Mouse (Mus musculus) effector memory CD4-positive, alpha-beta T cell, adult 7 months (primary cell): Measurements from ENCODE around the gene Tdrd6. TPM values are rescaled to one million over a fixed set of nuclear protein-coding genes. Genes with fewer than 3 reads are reported as not detected.

Experiments
- polyA plus RNA-seq: library from polyadenylated mRNA; unstranded; fragments of 100-300 nt; shearing (Covaris generic); gene quantifications from one replicate; pipeline ENCODE4 v1.2.1, GENCODE M21; 2017

Tdrd6 gene
- not detected for polyA plus RNA-seq

DNA sequence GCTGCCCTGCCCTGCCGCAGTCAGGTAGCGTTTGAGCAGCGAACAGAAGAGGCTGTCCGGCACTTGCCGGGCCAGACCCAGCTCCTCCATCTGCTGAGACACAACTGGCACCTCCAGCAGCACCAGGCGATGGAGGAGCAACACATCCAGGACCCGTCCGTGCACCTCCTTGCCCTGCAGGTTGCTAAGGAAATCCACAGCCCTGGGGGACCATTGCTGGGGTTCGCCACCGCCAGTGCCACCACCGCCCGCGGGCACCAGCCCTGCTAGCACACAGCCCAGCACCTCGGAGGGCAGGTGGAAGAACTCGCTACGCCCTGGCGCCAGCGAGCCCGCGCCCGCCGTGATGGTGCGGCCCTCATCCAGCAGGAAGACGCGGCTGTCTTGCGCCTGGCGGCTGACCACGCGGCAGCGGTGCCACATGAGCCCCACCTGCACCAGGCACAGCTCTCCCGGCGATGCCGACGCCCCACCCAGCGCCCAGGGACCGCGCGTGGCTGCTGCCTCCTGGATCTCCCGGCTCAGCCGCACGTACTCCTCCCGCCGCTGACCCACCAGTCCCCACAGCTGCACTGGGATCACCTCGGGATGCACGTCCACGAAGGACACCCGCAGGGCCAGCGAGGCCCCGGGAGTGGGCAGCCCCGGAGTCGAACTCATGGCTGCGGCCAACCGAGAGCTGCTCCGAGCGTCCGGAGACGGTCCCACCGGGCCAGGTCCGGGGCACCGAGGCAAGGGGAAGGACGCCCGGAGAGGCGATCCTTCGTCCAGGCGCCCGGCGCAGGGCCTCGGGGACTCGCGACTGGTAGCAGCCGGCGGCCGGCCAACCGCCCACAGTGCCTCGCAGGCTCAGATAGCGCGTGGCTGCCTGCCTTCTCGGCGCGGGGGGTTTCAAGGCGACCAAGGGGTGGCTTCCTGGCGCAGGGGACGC, at the start of gene Tdrd6:
TSS of gene Tdrd6 (minus strand) at position 804 of the 931 bp plus-strand sequence.

DNA sequence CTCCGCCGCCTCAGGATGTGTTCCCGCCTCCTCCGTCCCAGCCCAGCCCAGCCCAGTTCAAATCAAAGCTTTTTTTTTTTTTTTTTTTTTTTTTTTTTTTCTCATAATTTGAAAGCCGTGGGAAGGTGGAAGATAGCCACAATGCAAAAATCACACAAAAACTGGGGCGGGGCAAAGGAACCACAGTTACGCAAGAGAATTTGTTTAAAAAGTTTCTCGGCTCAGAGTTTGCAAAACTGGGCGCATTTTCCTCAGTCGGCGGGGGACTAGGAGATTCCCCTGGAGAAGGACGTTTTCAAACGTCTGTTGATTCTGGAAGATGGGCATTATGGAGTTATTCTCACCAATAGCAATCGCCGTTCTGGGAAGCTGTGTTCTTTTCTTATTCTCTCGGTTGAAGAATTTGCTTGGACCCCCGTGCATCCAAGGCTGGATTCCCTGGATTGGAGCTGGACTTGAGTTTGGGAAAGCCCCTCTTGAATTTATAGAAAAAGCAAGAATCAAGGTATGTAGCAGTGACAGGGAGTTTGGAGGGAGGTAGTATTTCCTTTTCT, 37.3 kb upstream of the Tdrd6 start, which contains the start of gene Cyp39a1:
TSS of gene Cyp39a1 (plus strand) at position 136 of the 554 bp plus-strand sequence.

DNA sequence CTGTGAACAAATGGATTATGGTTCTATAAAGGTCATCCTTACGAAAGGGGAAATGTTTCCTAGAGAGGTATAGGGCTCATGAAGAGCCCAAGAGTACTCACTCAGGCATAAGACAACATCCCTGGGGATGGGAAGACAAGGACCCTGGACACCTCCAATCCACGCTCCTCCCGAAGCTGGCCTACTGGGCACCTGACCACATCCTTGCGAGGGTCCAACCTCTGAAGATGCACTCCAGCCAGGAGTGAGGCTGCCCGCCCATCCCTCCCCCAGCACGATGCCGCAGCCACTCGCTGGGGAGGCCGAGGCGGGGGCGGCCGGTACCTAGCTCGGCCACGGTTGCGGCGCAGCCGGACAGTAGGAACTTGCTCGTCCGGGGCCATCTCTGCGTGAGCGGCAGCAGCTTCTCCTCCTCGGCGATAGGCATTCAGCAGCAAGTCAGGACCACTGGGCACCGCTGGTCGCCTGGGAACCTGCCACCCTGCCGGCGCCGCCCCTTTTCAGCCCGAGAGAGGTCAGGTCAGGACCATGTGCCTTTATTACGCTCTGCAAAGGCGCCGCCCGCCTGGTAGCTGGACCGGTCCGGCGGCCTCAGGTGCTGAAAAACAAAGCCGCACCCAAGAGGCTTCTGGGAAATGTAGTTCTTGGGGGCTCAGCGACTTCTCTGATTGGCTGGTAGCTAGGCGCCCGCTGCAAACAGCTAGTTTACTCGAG, 36.6 kb upstream of the Tdrd6 start, which contains the start of gene Slc25a27:
TSS of gene Slc25a27 (minus strand) at position 639 of the 714 bp plus-strand sequence.

DNA sequence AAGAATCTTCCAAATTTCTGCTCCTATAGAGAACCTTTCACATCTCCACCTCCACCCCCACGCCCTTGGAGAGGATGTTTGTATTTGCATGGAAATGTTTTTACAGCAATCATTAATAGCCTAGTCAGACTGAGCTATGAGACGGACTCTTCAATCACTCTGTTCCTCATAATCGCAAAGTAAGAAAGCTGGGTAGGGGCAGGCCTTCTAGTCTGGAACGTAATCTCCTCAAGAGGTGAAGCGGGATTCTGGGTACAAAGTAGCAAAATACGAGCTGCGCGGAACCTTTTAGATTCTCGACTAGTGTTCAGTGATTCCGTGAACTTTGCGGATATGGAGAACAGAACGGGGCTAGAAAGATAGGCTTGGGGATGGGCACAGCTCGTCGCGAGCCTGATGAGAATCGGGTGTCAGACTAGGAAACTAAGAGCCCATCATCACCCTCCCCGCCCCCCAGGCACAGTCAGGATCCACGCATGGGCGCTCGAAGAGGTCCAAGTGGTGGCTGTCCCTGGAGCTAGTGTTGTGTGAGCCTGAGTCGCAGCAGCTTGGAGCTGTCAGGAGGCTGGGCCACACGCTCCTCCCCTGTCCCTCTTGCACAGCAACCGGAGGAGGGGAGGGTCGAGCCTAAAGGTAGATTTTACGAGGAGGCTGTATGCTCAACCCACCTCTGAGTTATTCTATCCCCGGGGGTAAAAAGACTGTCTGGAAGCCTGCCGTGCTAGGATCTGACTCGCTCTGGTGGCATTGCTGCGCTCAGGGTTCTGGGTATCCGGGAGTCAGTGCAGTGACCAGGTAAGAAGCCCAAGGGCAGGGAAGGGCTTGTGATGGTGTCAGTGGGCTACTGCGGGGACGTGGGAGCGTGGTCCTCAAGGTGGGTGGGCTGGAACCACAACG, 61.9 kb downstream of the Tdrd6 start, which contains the start of gene Pla2g7:
TSS of gene Pla2g7 (plus strand) at position 107 of the 897 bp plus-strand sequence.

Other genes starting within 250 kb of the Tdrd6 start
- not detected for gene Mep1a, start 127.5 kb downstream of the Tdrd6 start, polyA plus RNA-seq
- gene Ankrd66, start 86.7 kb downstream of the Tdrd6 start, polyA plus RNA-seq: not detected
- gene Pla2g7, start 62.2 kb downstream of the Tdrd6 start, polyA plus RNA-seq: 0.28 TPM
- gene Slc25a27, start 36.9 kb upstream of the Tdrd6 start, polyA plus RNA-seq: 12.9 TPM
- gene Cyp39a1, start 37.1 kb upstream of the Tdrd6 start, polyA plus RNA-seq: 3.6 TPM
- not detected for gene Rcan2, start 171.1 kb upstream of the Tdrd6 start, polyA plus RNA-seq